Mouse (Mus musculus) heart, embryonic 10.5 days (tissue): Measurements from ENCODE around the gene Hes7. TPM values are rescaled to one million over a fixed set of nuclear protein-coding genes. Genes with fewer than 3 reads are reported as not detected.

ENCODE experiments used
- DNase-seq: peaks from one replicate; pipeline ENCODE4 v3.0.0-alpha.2; 2017; ENCODE audit warnings: low spot score
- H3K27ac ChIP-seq: fragments of 300-500 bp; sonication (generic); 2 replicates; pipeline ENCODE4 v1.5.1; 2016; ENCODE audit warnings: mild to moderate bottlenecking
- H3K27me3 ChIP-seq: fragments of 300-500 bp; sonication (generic); 2 replicates; pipeline ENCODE4 v1.6.1; 2016; ENCODE audit warnings: mild to moderate bottlenecking; ENCODE audit not compliant: poor library complexity, insufficient read depth, severe bottlenecking
- H3K36me3 ChIP-seq: fragments of 300-500 bp; sonication (generic); 2 replicates; pipeline ENCODE4 v1.6.1; 2016; ENCODE audit warnings: mild to moderate bottlenecking, moderate library complexity
- H3K4me1 ChIP-seq: fragments of 300-500 bp; sonication (generic); 2 replicates; pipeline ENCODE4 v1.6.1; 2016; ENCODE audit warnings: mild to moderate bottlenecking
- H3K4me3 ChIP-seq: fragments of 300-500 bp; sonication (generic); 2 replicates; pipeline ENCODE4 v1.5.1; 2016; ENCODE audit warnings: mild to moderate bottlenecking, moderate library complexity
- H3K9me3 ChIP-seq: fragments of 300-500 bp; sonication (generic); 2 replicates; pipeline ENCODE4 v1.6.1; 2016; ENCODE audit warnings: mild to moderate bottlenecking, moderate library complexity
- WGBS: fragments of 180-500 bp; shearing (Covaris S2); methylation state at CpG from one replicate; pipeline ENCODE4 v1.1.7; 2016; 5-methylcytosine and 5-hydroxymethylcytosine counted together
- polyA plus RNA-seq: library from polyadenylated mRNA; unstranded; fragments of >200 nt; fragmentation: Nextera tagmentation; extraction: Ambion mirVana; gene quantifications from 2 replicates; pipeline ENCODE4 v1.2.1, GENCODE M21; 2016

Hes7 gene
- polyA plus RNA-seq, 1 experiment from 2014 or later, result 0.63 TPM

- Histone ChIP-seq H3K4me1 (peaks cover 56% of the 10 kb centered on the region), H3K27ac (peak overlapping the region; percentile 90), H3K27me3 (no peaks in the 10 kb centered on the region), H3K9me3 (no peaks in the 10 kb centered on the region), H3K4me3 (peak overlapping the region; percentile 73), H3K36me3 (peaks cover 46% of the 10 kb centered on the region)
- WGBS, result under 1% methylated on average over 23 of the region's 23 CpGs
- peak; percentile 96 for DNase-seq
Measured at GRCm38 (mm10) chr11:69099915-69100345, 20.3 kb upstream of the Hes7 start.

- H3K36me3 ChIP-seq, result peaks cover 54% of the 10 kb centered on the region
- no peaks in the 10 kb centered on the region for H3K9me3 ChIP-seq
- peak overlapping the region; percentile 73 for H3K4me3 ChIP-seq
- peaks cover 54% of the 10 kb centered on the region for H3K4me1 ChIP-seq
- peak overlapping the region; percentile 90 for H3K27ac ChIP-seq
- WGBS, result 89% methylated on average over 20 of the region's 20 CpGs
- no peaks in the 10 kb centered on the region for H3K27me3 ChIP-seq
- DNase-seq, result no peak
Measured at GRCm38 (mm10) chr11:69100639-69101360, 19.4 kb upstream of the Hes7 start.

- Histone ChIP-seq H3K27ac (no peak overlapping the region), H3K4me1 (peaks cover 44% of the 10 kb centered on the region), H3K36me3 (peaks cover 64% of the 10 kb centered on the region), H3K4me3 (no peak overlapping the region), H3K27me3 (no peaks in the 10 kb centered on the region), H3K9me3 (no peaks in the 10 kb centered on the region)
- 84% methylated on average over 21 of the region's 21 CpGs for WGBS
- no peak for DNase-seq
Measured at GRCm38 (mm10) chr11:69101604-69102402, 18.4 kb upstream of the Hes7 start.

GRCm38 (mm10) chr11:69102403-69102725 lies 17.8 kb upstream of the Hes7 start:
- H3K4me3 ChIP-seq, result no peak overlapping the region
- peaks cover 70% of the 10 kb centered on the region for H3K36me3 ChIP-seq
- WGBS, result 94% methylated on average over 7 of the region's 7 CpGs
- no peak for DNase-seq
- no peaks in the 10 kb centered on the region for H3K9me3 ChIP-seq
- H3K27ac ChIP-seq, result no peak overlapping the region
- no peaks in the 10 kb centered on the region for H3K27me3 ChIP-seq
- peaks cover 42% of the 10 kb centered on the region for H3K4me1 ChIP-seq

- H3K4me3 ChIP-seq, result no peak overlapping the region
- H3K27ac ChIP-seq, result no peak overlapping the region
- H3K36me3 ChIP-seq, result peaks cover 78% of the 10 kb centered on the region
- WGBS, result 94% methylated on average over 14 of the region's 14 CpGs
- no peak for DNase-seq
- no peaks in the 10 kb centered on the region for H3K27me3 ChIP-seq
- peaks cover 36% of the 10 kb centered on the region for H3K4me1 ChIP-seq
- no peaks in the 10 kb centered on the region for H3K9me3 ChIP-seq
Measured at GRCm38 (mm10) chr11:69103121-69103520, 17.1 kb upstream of the Hes7 start.

- Histone ChIP-seq H3K4me1 (peaks cover 29% of the 10 kb centered on the region), H3K27me3 (no peaks in the 10 kb centered on the region), H3K27ac (no peak overlapping the region), H3K9me3 (no peaks in the 10 kb centered on the region), H3K4me3 (0 out of 2 replicates have a peak overlapping the region, but pooled peaks have one; percentile 3), H3K36me3 (peaks cover 84% of the 10 kb centered on the region)
- no peak for DNase-seq
- 85% methylated on average over 15 of the region's 15 CpGs for WGBS
Measured at GRCm38 (mm10) chr11:69103531-69104435, 16.4 kb upstream of the Hes7 start.

- no peaks in the 10 kb centered on the region for H3K9me3 ChIP-seq
- 0 out of 2 replicates have a peak overlapping the region, but pooled peaks have one; percentile 3 for H3K4me3 ChIP-seq
- WGBS, result 90% methylated on average over 14 of the region's 14 CpGs
- DNase-seq, result no peak
- H3K36me3 ChIP-seq, result peaks cover 91% of the 10 kb centered on the region
- peaks cover 28% of the 10 kb centered on the region for H3K4me1 ChIP-seq
- H3K27ac ChIP-seq, result no peak overlapping the region
- H3K27me3 ChIP-seq, result no peaks in the 10 kb centered on the region
Measured at GRCm38 (mm10) chr11:69104487-69104886, 15.7 kb upstream of the Hes7 start.

- Histone ChIP-seq H3K27ac (no peak overlapping the region), H3K4me1 (peaks cover 24% of the 10 kb centered on the region), H3K9me3 (no peaks in the 10 kb centered on the region), H3K27me3 (no peaks in the 10 kb centered on the region), H3K4me3 (no peak overlapping the region), H3K36me3 (peaks cover 93% of the 10 kb centered on the region)
- 84% methylated on average over 6 of the region's 6 CpGs for WGBS
- no peak for DNase-seq
Measured at GRCm38 (mm10) chr11:69105227-69105626, 15.0 kb upstream of the Hes7 start.

GRCm38 (mm10) chr11:69105796-69106195 lies 14.4 kb upstream of the Hes7 start:
- no peak overlapping the region for H3K27ac ChIP-seq
- no peaks in the 10 kb centered on the region for H3K9me3 ChIP-seq
- peaks cover 88% of the 10 kb centered on the region for H3K36me3 ChIP-seq
- H3K27me3 ChIP-seq, result no peaks in the 10 kb centered on the region
- H3K4me3 ChIP-seq, result no peak overlapping the region
- H3K4me1 ChIP-seq, result peaks cover 19% of the 10 kb centered on the region
- 84% methylated on average over 2 of the region's 2 CpGs for WGBS
- DNase-seq, result no peak

GRCm38 (mm10) chr11:69106299-69106698 lies 13.9 kb upstream of the Hes7 start:
- Histone ChIP-seq H3K9me3 (no peaks in the 10 kb centered on the region), H3K4me1 (peaks cover 14% of the 10 kb centered on the region), H3K27ac (no peak overlapping the region), H3K4me3 (0 out of 2 replicates have a peak overlapping the region, but pooled peaks have one; percentile 5), H3K27me3 (no peaks in the 10 kb centered on the region), H3K36me3 (peaks cover 83% of the 10 kb centered on the region)
- no peak for DNase-seq
- WGBS, result 89% methylated on average over 11 of the region's 11 CpGs

- Histone ChIP-seq H3K27ac (no peak overlapping the region), H3K4me3 (0 out of 2 replicates have a peak overlapping the region, but pooled peaks have one; percentile 9), H3K27me3 (no peaks in the 10 kb centered on the region), H3K4me1 (peaks cover 18% of the 10 kb centered on the region), H3K36me3 (peaks cover 78% of the 10 kb centered on the region), H3K9me3 (no peaks in the 10 kb centered on the region)
- WGBS, result 87% methylated on average over 11 of the region's 11 CpGs
- no peak for DNase-seq
Measured at GRCm38 (mm10) chr11:69106842-69107241, 13.4 kb upstream of the Hes7 start.

GRCm38 (mm10) chr11:69107676-69108075 lies 12.5 kb upstream of the Hes7 start:
- H3K27me3 ChIP-seq, result no peaks in the 10 kb centered on the region
- no peak overlapping the region for H3K4me3 ChIP-seq
- no peaks in the 10 kb centered on the region for H3K9me3 ChIP-seq
- peaks cover 69% of the 10 kb centered on the region for H3K36me3 ChIP-seq
- H3K27ac ChIP-seq, result no peak overlapping the region
- peaks cover 26% of the 10 kb centered on the region for H3K4me1 ChIP-seq
- WGBS, result 83% methylated on average over 11 of the region's 11 CpGs
- no peak for DNase-seq
